13 mouse cellular contexts compared by ENCODE assay signal in genomic region chr7:133133552-133133951, GRCm38 (mm10). TPM values are rescaled to one million over a fixed set of nuclear protein-coding genes. Genes with fewer than 3 reads are reported as not detected.
DNase-seq lines count a peak whose midpoint lies in the region; ATAC-seq and TF ChIP-seq lines count a peak whose summit lies in the region.
"Had no signal": no experiment of that assay in that cellular context is flagged by ENCODE, and none has a peak within 500 bp of the region (broad histone marks: within the 10 kb centered on the region; RNA-seq: fewer than 3 reads in every experiment).

No protein-coding gene starts in this region.

- TF ChIP-seq CTCF in E14TG2a.4 (conservative IDR thresholded peaks at IDR 0.05; ENCODE audit: low read length), result peak; percentile 55

- H3K27me3 ChIP-seq in liver, embryonic 11.5 days (replicated peaks; ENCODE audit: control insufficient read depth, insufficient read depth, low read length), result no peaks in the 10 kb centered on the region
- peaks cover 35% of the 10 kb centered on the region for H3K27me3 ChIP-seq in E14TG2a.4 (ENCODE audit: insufficient read depth, low read length)
- H3K27me3 ChIP-seq: kidney, embryonic 15.5 days had no signal

- no peaks in the 10 kb centered on the region for H3K36me3 ChIP-seq in liver, embryonic 11.5 days (ENCODE audit: control insufficient read depth, insufficient read depth, low read length)
- no peaks in the 10 kb centered on the region for H3K36me3 ChIP-seq in E14TG2a.4 (ENCODE audit: insufficient read depth, low read length)
- H3K36me3 ChIP-seq: kidney, embryonic 15.5 days had no signal

- no peak overlapping the region for H3K27ac ChIP-seq in liver, embryonic 11.5 days (ENCODE audit: low read depth, low read length)
- H3K27ac ChIP-seq: kidney, embryonic 15.5 days had no signal

- H3K9ac ChIP-seq in liver, embryonic 11.5 days (ENCODE audit: low read depth, low read length), result no peak overlapping the region
- H3K9ac ChIP-seq: kidney, embryonic 15.5 days had no signal

- no peak for ATAC-seq in liver, embryonic 11.5 days (replicated peaks; ENCODE audit: low FRiP score)
- peak; percentile 89 for ATAC-seq in granulocyte monocyte progenitor cell, adult 5-6 weeks (replicated peaks; ENCODE audit: poor library complexity, severe bottlenecking)

- H3K4me3 ChIP-seq in liver, embryonic 11.5 days (ENCODE audit: low read depth, low read length), result no peak overlapping the region
- H3K4me3 ChIP-seq in E14TG2a.4 (replicated peaks; ENCODE audit: low read length), result no peak overlapping the region
- H3K4me3 ChIP-seq: kidney, embryonic 15.5 days had no signal

- no peak overlapping the region for H3K4me2 ChIP-seq in liver, embryonic 11.5 days
- H3K4me2 ChIP-seq: kidney, embryonic 15.5 days had no signal

- WGBS in liver, embryonic 11.5 days, result 65% methylated on average over 5 of the region's 5 CpGs

- DNase-seq in adrenal gland, postnatal 36 days, result peak; percentile 20 to 23
- DNase-seq in adrenal gland, adult 18-20 months (ENCODE audit: low spot score in 2 of 2), result no peak
- DNase-seq in liver (peak; percentile 20), adipocyte (ENCODE audit: low spot score) (no peak)
- no peak for DNase-seq in liver, embryonic 11.5 days (ENCODE audit: low spot score)
- DNase-seq in ovary, adult 18-20 months (ENCODE audit: low spot score), result no peak
- DNase-seq: gastrocnemius, postnatal 36 days; heart, postnatal 14 days; layer of hippocampus, postnatal 36 days had no signal

- H3K9me3 ChIP-seq in liver, embryonic 11.5 days (ENCODE audit: control insufficient read depth, low read length), result no peaks in the 10 kb centered on the region
- peaks cover 8% of the 10 kb centered on the region for H3K9me3 ChIP-seq in E14TG2a.4 (ENCODE audit: low read length)
- H3K9me3 ChIP-seq: kidney, embryonic 15.5 days had no signal

- H3K4me1 ChIP-seq in liver, embryonic 11.5 days (replicated peaks; ENCODE audit: control insufficient read depth, insufficient read depth, low read length), result no peaks in the 10 kb centered on the region
- 0 out of 2 replicates have a peak, but pooled peaks cover 3% of the 10 kb centered on the region for H3K4me1 ChIP-seq in E14TG2a.4 (replicated peaks; ENCODE audit: low read depth, low read length)
- H3K4me1 ChIP-seq: kidney, embryonic 15.5 days had no signal

RNA-seq across cellular contexts. Expression of gene Ctbp2, which starts 9.4 kb away (rescaled TPM):
- 10 to 100 TPM; 65.6 to 68.6 TPM for total RNA-seq in adrenal gland, postnatal 36 days (2021)
- 10 to 100 TPM; 53.0 to 60.3 TPM for total RNA-seq in adrenal gland, adult 18-20 months (2021)
- polyA plus RNA-seq in liver, embryonic 11.5 days (2014; fragmentation: Nextera tagmentation; extraction: Ambion mirVana), result 42.7 and 47.9 TPM in 2 replicates
- 55.5 and 58.1 TPM in 2 replicates for total RNA-seq in granulocyte monocyte progenitor cell, adult 5-6 weeks (2014; fragmentation: Nextera tagmentation)
- 40.8 and 40.9 TPM in 2 replicates for total RNA-seq in granulocyte monocyte progenitor cell, adult 5-6 weeks (2017)

RNA-seq across cellular contexts. Expression of gene Fgfr2, which starts 10.4 kb away (rescaled TPM):
- 100 to 1,000 TPM; 190 to 480 TPM for total RNA-seq in adrenal gland, postnatal 36 days (2021)
- total RNA-seq in adrenal gland, adult 18-20 months (2021), result 100 to 1,000 TPM; 294 to 308 TPM
- polyA plus RNA-seq in liver, embryonic 11.5 days (2014; fragmentation: Nextera tagmentation; extraction: Ambion mirVana), result 30.0 and 32.6 TPM in 2 replicates
- total RNA-seq in granulocyte monocyte progenitor cell, adult 5-6 weeks (2014; fragmentation: Nextera tagmentation), result not detected in 2 replicates
- total RNA-seq in granulocyte monocyte progenitor cell, adult 5-6 weeks (2017), result not detected in 2 replicates
- total RNA-seq: monocyte, adult 5-6 weeks had no signal

Comparison
In these comparisons a context has a peak if more than half of its experiments do, and no peak if none do; other contexts are left out.
1. DNase-seq: peak in adrenal gland, postnatal 36 days (2 of 2) and liver (single experiment); none in adrenal gland, adult 18-20 months (0 of 2), liver, embryonic 11.5 days (single experiment), ovary, adult 18-20 months (single experiment) and adipocyte (single experiment).
2. RNA of gene Fgfr2, which starts 10.4 kb away (total RNA-seq): 190 to 480 TPM in adrenal gland, postnatal 36 days and 294 to 308 TPM in adrenal gland, adult 18-20 months; not detected in granulocyte monocyte progenitor cell, adult 5-6 weeks; every median in the first group is over 100 times any median in the second.